Mouse (Mus musculus) limb, embryonic 10.5 days (tissue): ENCODE results near the gene Acy3. TPM values are rescaled to one million over a fixed set of nuclear protein-coding genes. Genes with fewer than 3 reads are reported as not detected.

Source experiments
- DNase-seq: peaks from one replicate; pipeline ENCODE4 v3.0.0-alpha.2; 2017; ENCODE audit warnings: low spot score
- H3K27ac ChIP-seq: fragments of 300-500 bp; sonication (generic); 2 replicates; pipeline ENCODE4 v1.5.1; 2016; ENCODE audit warnings: mild to moderate bottlenecking
- H3K27me3 ChIP-seq: fragments of 300-500 bp; sonication (generic); 2 replicates; pipeline ENCODE4 v1.6.1; 2016; ENCODE audit warnings: low read depth, mild to moderate bottlenecking; ENCODE audit not compliant: poor library complexity, severe bottlenecking
- H3K36me3 ChIP-seq: fragments of 300-500 bp; sonication (generic); 2 replicates; pipeline ENCODE4 v1.6.1; 2016; ENCODE audit warnings: mild to moderate bottlenecking, moderate library complexity
- H3K4me1 ChIP-seq: fragments of 300-500 bp; sonication (generic); 2 replicates; pipeline ENCODE4 v1.6.1; 2016
- H3K4me3 ChIP-seq: fragments of 300-500 bp; sonication (generic); 2 replicates; pipeline ENCODE4 v1.5.1; 2016; ENCODE audit warnings: mild to moderate bottlenecking, moderate library complexity
- H3K9me3 ChIP-seq: fragments of 300-500 bp; sonication (generic); replicated peaks from 2 replicates; pipeline ENCODE4 v1.6.1; 2016; ENCODE audit warnings: mild to moderate bottlenecking
- WGBS: fragments of 180-500 bp; shearing (Covaris S2); methylation state at CpG from one replicate; pipeline ENCODE4 v1.1.7; 2016; 5-methylcytosine and 5-hydroxymethylcytosine counted together
- polyA plus RNA-seq: library from polyadenylated mRNA; unstranded; fragments of >200 nt; fragmentation: Nextera tagmentation; extraction: Ambion mirVana; gene quantifications from 2 replicates; pipeline ENCODE4 v1.2.1, GENCODE M21; 2016

Gene Acy3
- polyA plus RNA-seq, 1 experiment from 2014 or later: 5.6 TPM

DNA sequence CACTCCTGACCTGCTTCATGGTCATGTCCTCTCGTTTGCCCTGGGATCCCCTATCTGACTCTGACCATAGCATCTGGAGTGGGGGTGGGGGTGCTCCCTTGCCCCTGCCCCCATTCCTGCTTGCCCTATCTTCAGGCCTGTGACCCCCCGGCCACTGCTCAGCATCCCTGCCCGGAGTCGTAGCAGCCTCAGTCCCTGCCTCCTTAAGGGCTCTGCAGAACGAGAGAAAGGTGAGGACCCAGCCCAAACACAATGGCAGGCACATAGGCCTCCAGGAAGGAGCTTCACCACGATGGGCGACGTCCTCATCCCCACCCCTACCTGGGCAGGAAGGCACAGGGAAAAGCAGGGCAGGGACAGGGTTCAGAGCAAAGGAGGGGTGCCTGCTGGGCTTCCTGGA is 12.0 kb downstream of the Acy3 start:
- Histone ChIP-seq H3K36me3 (no peaks in the 10 kb centered on the region), H3K27ac (no peak overlapping the region), H3K4me1 (peaks cover 34% of the 10 kb centered on the region), H3K4me3 (no peak overlapping the region), H3K27me3 (no peaks in the 10 kb centered on the region), H3K9me3 (no peaks in the 10 kb centered on the region)
- 77% methylated on average over 8 of the region's 8 CpGs for WGBS
- peak; percentile 28 for DNase-seq

DNA sequence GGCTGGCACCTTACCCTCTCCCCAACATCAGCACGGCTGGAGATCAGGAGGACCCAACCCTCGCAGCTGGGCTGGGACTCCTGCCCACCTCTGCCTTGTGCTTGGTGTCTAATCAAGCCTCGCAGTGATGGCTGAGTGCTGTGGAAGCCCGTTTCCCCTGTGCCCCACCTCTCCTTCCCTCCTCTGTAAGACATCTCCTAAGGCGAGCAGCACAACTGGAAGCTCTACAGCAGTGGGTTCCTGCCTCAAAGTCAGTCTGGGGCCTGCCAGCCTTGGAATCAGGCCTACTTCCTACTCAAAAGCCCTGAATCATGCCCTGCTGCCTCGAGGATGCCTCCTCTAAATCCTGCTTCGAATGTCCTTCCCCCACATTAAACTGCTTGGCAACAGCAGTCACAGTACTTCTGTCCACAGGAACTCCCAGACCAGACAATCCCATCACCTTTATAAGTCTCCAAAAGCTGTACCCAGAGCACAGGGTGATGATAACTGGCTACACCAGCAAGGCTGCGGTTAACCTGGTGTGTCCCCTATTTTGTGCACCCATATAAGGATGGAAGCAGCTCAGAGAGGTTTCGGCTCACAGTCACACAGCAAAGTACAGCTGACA is 12.9 kb downstream of the Acy3 start:
- Histone ChIP-seq H3K27ac (no peak overlapping the region), H3K36me3 (peaks cover 2% of the 10 kb centered on the region; the same call in 1 of the 2 replicates), H3K27me3 (no peaks in the 10 kb centered on the region), H3K9me3 (no peaks in the 10 kb centered on the region), H3K4me1 (peaks cover 34% of the 10 kb centered on the region), H3K4me3 (peak overlapping the region; percentile 66)
- 86% methylated on average over 9 of the region's 9 CpGs for WGBS
- no peak for DNase-seq

DNA sequence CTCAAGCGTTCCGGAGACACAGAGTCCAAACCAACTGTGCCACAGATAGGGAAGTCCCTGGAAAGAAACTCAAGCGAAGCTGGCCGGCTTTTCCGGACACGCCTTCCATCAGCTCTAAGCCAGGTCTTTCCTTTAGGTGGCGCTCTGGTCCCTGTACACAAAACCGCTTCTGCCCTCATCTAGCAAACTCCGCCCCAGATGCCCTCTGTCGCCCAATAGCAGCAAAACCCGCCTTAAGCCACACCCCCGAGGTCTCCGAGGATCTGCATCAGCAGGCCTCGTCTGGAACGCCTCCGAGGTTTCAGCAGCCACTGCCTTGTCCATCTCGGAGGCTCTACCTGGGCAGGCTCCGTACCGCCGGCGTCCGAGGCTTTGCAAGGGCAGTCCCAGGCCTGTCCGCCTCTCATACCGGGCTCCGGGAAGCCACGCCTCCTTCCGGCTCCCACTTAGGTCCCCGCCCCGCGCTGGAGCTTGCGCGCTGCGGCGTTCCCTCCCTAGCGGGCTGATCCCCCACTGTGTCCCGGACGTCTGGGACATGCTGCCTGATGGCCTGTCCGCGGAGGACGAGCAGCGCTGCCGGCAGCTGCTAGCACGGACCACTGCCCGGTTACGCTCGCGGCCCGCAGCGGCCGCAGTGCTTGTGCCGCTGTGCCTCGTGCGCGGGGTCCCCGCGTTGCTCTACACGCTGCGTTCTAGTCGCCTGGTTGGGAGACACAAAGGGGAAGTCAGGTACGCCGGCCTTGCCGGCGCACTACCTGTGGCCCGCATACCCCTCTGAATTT is 13.9 kb downstream of the Acy3 start, which contains the start of the genes Nudt8 and Gm49405:
TSS of gene Nudt8 (plus strand) at position 462 of the 782 bp plus-strand sequence.
TSS of gene Gm49405 (plus strand) at position 508 of the 782 bp plus-strand sequence.
- Histone ChIP-seq H3K27ac (peak within 1 kb of the TSS; percentile 93), H3K4me3 (peak within 1 kb of the TSS; percentile 66), H3K9me3 (no peaks in the 10 kb centered on the region), H3K36me3 (peaks cover 13% of the 10 kb centered on the region), H3K4me1 (peaks cover 31% of the 10 kb centered on the region), H3K27me3 (no peaks in the 10 kb centered on the region)
- WGBS: under 1% methylated on average over 64 of the region's 64 CpGs
- peak; percentile 92 for DNase-seq

DNA sequence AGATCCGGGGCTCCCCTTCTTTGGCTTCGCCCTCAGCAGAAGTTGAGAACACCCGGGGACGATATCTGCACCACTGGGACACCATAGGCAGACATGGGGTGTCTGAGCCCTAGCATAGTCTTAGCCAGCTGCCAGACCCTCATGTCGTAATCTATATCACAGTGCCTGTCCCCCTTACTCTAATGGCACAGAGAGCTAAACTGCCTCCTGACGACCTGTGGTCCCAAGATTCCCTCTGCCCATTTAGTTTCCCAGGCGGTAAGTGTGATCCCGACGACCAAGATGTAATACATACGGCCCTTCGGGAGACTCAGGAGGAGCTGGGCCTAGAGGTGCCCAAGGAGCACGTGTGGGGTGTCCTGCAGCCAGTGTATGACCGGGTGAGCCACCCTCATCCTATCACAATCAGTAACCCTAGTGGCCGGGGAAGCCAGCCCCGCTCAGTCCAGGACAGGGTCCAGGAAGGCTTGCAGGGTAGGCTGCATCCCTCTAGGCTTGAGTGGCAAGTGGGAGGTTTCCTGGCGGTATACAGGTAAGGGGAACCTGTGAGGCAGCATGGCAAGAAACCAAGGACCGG is 14.7 kb downstream of the Acy3 start:
- peaks cover 18% of the 10 kb centered on the region for H3K36me3 ChIP-seq
- no peak for DNase-seq
- H3K9me3 ChIP-seq: no peaks in the 10 kb centered on the region
- peaks cover 31% of the 10 kb centered on the region for H3K4me1 ChIP-seq
- H3K27ac ChIP-seq: peak overlapping the region; percentile 93
- H3K27me3 ChIP-seq: no peaks in the 10 kb centered on the region
- peak overlapping the region; percentile 66 for H3K4me3 ChIP-seq
- 19% methylated on average over 17 of the region's 17 CpGs for WGBS

DNA sequence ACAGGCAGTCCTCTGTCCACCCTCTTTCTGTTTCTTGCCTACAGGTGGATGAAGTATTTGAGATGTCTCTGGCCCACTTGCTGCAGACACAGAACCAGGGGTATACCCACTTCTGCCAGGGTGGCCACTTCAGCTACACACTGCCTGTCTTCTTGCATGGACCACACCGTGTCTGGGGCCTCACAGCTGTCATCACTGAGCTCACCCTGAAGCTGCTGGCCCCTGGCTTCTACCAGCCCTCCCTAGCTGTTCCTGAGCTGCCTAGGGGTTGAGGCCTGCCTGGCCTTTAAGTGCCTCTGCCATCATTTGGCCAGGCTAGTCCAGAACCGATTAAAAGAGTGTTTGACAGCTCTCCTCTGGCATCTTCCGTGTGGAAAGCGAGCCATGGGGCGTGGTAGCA is 15.4 kb downstream of the Acy3 start:
- Histone ChIP-seq H3K27ac (peak overlapping the region; percentile 93), H3K4me3 (peak overlapping the region; percentile 66; the same call in 1 of the 2 replicates), H3K9me3 (no peaks in the 10 kb centered on the region), H3K27me3 (no peaks in the 10 kb centered on the region), H3K36me3 (peaks cover 26% of the 10 kb centered on the region), H3K4me1 (peaks cover 31% of the 10 kb centered on the region)
- DNase-seq: no peak
- WGBS: 81% methylated on average over 5 of the region's 5 CpGs

DNA sequence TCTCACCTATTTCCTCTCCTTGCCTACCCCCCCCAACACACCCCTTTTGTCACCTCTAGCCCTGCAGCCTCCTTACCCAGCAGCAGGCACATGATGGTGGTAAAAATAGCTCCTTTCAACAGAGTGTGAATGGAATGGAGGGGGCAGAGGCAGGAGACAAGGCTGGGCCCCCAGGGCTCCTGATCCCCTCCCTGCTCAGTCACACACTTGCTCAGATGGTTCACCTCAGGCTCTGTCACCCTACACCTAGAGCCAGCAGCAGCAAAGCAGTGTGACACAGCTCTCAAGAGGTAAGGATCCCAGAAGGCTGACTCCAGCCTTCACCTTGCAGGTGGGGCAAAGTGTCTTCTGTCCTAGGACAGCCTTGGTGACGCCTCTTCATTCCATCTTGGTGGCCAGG is 16.7 kb downstream of the Acy3 start, which contains the start of gene Doc2g:
TSS of gene Doc2g (plus strand) at position 202 of the 400 bp plus-strand sequence.
- Histone ChIP-seq H3K27me3 (no peaks in the 10 kb centered on the region), H3K36me3 (peaks cover 39% of the 10 kb centered on the region), H3K4me3 (no peak within 1 kb of the TSS), H3K4me1 (peaks cover 27% of the 10 kb centered on the region), H3K9me3 (no peaks in the 10 kb centered on the region), H3K27ac (no peak within 1 kb of the TSS)
- WGBS: 62% methylated on average over 1 of the region's 1 CpGs
- DNase-seq: no peak

DNA sequence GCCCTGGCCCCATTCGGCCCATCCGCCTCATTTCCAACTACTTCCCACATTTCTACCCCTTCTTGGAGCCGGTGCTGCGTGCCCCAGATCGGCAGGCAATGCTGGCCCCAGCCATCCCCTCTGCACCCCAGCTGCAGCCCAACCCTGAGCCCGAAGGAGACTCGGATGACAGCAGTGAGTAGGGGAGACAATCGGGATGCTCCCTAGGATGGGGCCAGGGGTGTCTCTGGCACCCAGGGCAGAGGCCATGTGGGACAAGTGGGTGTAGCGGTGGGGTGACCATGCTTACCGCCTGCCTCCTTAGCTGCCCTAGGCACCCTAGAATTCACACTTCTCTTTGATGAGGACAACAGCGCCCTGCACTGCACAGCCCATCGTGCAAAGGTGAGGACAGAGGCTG is 17.3 kb downstream of the Acy3 start:
- WGBS: 69% methylated on average over 12 of the region's 12 CpGs
- H3K9me3 ChIP-seq: no peaks in the 10 kb centered on the region
- no peak for DNase-seq
- H3K27me3 ChIP-seq: no peaks in the 10 kb centered on the region
- peaks cover 44% of the 10 kb centered on the region for H3K36me3 ChIP-seq
- H3K4me1 ChIP-seq: peaks cover 22% of the 10 kb centered on the region
- H3K27ac ChIP-seq: no peak overlapping the region
- no peak overlapping the region for H3K4me3 ChIP-seq

DNA sequence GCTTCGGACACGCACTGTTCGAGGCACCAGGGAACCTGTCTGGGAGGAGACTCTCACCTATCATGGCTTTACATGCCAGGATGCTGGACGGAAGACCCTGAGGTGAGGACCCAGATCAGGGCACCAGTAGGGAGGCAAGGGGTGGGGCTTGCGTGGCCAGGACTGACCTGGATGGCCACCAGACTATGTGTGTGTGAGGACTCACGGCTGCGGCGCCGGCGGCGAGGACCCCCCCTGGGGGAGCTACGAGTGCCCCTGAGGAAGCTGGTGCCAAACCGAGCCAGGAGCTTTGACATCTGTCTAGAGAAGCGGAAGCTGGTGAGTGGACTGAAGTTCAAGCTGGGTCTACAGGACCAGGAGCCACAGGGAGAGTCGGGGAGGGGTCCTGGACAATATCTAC is 18.0 kb downstream of the Acy3 start:
- peaks cover 51% of the 10 kb centered on the region for H3K36me3 ChIP-seq
- H3K9me3 ChIP-seq: no peaks in the 10 kb centered on the region
- no peak overlapping the region for H3K27ac ChIP-seq
- peaks cover 18% of the 10 kb centered on the region for H3K4me1 ChIP-seq
- WGBS: 92% methylated on average over 15 of the region's 15 CpGs
- H3K4me3 ChIP-seq: no peak overlapping the region; the same call in 1 of the 2 replicates
- peak; percentile 31 for DNase-seq
- H3K27me3 ChIP-seq: no peaks in the 10 kb centered on the region

DNA sequence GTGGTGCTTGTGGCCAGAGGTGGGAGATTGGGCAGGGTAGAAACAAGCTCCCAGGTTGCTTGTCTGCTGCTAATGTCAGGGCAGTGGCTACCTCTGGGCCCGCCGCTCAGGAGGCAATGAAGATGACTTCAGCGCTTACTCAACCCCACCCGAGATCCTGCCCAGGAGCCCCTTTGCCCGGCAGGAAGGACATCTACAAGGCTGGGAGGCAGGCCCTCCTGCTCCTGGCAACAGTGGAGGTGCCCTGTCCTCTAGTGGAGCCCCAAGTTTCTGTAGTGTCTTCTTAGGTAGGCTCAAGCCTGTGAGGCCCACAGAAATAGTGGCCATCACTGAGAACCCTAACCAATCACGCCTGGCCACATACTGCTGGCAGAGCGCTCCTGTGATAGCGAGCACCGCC is 18.7 kb downstream of the Acy3 start:
- DNase-seq: no peak
- H3K4me1 ChIP-seq: peaks cover 12% of the 10 kb centered on the region
- H3K27me3 ChIP-seq: no peaks in the 10 kb centered on the region
- peaks cover 59% of the 10 kb centered on the region for H3K36me3 ChIP-seq
- H3K27ac ChIP-seq: no peak overlapping the region
- 90% methylated on average over 9 of the region's 9 CpGs for WGBS
- no peaks in the 10 kb centered on the region for H3K9me3 ChIP-seq
- H3K4me3 ChIP-seq: no peak overlapping the region

DNA sequence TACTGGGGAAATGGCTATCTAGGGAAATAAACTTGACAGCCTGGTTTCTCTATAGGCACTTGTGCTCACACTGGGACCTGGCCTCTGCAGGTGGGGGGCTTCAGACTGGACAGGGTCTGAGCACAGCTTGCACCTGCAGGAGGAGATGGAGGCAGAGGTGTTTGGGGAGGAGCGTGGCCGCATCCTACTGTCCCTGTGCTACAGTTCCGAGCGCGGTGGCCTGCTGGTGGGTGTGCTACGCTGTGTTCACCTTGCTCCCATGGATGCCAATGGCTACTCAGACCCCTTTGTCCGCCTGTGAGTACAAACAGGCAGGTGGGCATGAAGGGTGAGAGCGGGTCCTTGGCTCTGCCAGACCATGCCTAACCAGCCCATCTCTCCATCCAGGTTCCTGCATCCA is 19.6 kb downstream of the Acy3 start:
- H3K27me3 ChIP-seq: no peaks in the 10 kb centered on the region
- H3K4me3 ChIP-seq: no peak overlapping the region
- peaks cover 10% of the 10 kb centered on the region for H3K4me1 ChIP-seq
- no peak for DNase-seq
- 96% methylated on average over 8 of the region's 8 CpGs for WGBS
- H3K9me3 ChIP-seq: no peaks in the 10 kb centered on the region
- H3K36me3 ChIP-seq: peaks cover 66% of the 10 kb centered on the region
- H3K27ac ChIP-seq: no peak overlapping the region

DNA sequence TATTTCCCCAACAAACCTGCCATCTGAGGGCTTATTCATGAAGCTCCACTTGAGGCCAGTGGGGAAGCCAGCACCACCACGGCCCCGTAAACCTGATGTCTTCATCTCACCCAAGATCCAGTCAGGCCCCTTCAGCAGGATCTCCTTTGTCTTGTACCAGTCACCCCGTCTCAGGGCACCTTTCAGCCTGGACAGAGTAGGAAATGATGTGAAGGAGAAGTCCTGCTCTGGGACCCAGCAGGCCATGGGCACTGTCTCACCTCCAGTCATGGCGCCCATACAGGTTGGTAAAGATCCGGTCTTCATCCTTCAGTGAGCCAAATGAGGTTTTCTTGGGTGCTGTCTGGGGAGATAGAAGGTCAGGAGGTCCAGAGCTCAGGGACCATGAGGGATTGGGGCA is 24.7 kb downstream of the Acy3 start:
- Histone ChIP-seq H3K27me3 (no peaks in the 10 kb centered on the region), H3K27ac (no peak overlapping the region), H3K4me3 (no peak overlapping the region), H3K9me3 (no peaks in the 10 kb centered on the region), H3K36me3 (peaks cover 50% of the 10 kb centered on the region), H3K4me1 (peaks cover 17% of the 10 kb centered on the region)
- no peak for DNase-seq
- 92% methylated on average over 5 of the region's 5 CpGs for WGBS

DNA sequence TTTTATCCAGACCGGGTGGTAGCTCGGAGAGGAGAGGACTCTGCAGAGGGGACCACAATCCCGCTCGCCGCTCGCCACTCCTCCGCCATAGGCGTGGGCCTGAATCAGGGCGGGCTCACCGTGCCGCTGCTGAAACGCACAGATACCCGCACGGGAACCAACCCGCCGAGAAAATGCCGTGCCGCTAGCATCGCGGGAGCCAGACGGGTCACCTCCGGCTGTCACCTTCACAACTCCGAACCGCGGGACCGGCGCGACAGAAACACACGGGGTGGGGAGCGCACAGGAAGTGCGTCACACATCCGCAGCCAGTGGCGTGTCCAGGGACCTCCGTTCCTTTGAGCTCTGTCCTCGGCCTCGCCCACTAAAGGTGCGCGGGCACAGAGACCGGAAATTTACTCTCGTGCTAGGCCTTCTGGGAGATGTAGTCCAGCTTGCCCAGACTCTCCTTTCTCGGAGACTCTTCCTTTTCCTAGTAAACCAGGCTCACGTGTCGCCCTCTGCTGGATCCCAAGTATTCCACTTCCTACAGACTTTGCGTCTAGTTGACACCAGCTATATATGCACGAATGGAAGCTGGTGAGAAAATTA is 26.2 kb downstream of the Acy3 start, which contains the start of gene Ndufv1:
TSS of gene Ndufv1 (minus strand) at position 375 of the 591 bp plus-strand sequence.
- WGBS: 0% methylated on average over 45 of the region's 45 CpGs

More for the DNA sequence above, 26.2 kb downstream of the Acy3 start, which contains the start of gene Ndufv1:
- no peaks in the 10 kb centered on the region for H3K27me3 ChIP-seq
- no peaks in the 10 kb centered on the region for H3K9me3 ChIP-seq
- H3K4me1 ChIP-seq: peaks cover 17% of the 10 kb centered on the region
- peak within 1 kb of the TSS; percentile 75 for H3K4me3 ChIP-seq
- peak within 1 kb of the TSS; percentile 76 for H3K27ac ChIP-seq
- peaks cover 35% of the 10 kb centered on the region for H3K36me3 ChIP-seq
- DNase-seq: peak; percentile 97
